9 mouse cellular contexts compared by ENCODE assay signal in genomic region chr17:25860229-25860628, GRCm38 (mm10). TPM values are rescaled to one million over a fixed set of nuclear protein-coding genes. Genes with fewer than 3 reads are reported as not detected.
A peak's percentile ranks its signal among the peaks of the same experiment; 100 is the strongest.
DNase-seq lines count a peak whose midpoint lies in the region; ATAC-seq and TF ChIP-seq lines count a peak whose summit lies in the region.
"Had no signal": no experiment of that assay in that cellular context is flagged by ENCODE, and none has a peak within 500 bp of the region (broad histone marks: within the 10 kb centered on the region; RNA-seq: fewer than 3 reads in every experiment).

No protein-coding gene starts in this region.

- H3K9me3 ChIP-seq in kidney, embryonic 15.5 days (replicated peaks) = no peaks in the 10 kb centered on the region
- no peaks in the 10 kb centered on the region for H3K9me3 ChIP-seq in embryonic facial prominence, embryonic 13.5 days
- H3K9me3 ChIP-seq in limb, embryonic 10.5 days (replicated peaks) = no peaks in the 10 kb centered on the region
- no peaks in the 10 kb centered on the region for H3K9me3 ChIP-seq in neural tube, embryonic 12.5 days

- peak overlapping the region; percentile 76 for H3K4me2 ChIP-seq in kidney, embryonic 15.5 days
- H3K4me2 ChIP-seq in embryonic facial prominence, embryonic 13.5 days = peak overlapping the region; percentile 78
- H3K4me2 ChIP-seq in neural tube, embryonic 12.5 days (replicated peaks) = peak overlapping the region; percentile 86

- peak overlapping the region; percentile 57 for H3K4me3 ChIP-seq in kidney, embryonic 15.5 days (replicated peaks)
- H3K4me3 ChIP-seq in embryonic facial prominence, embryonic 13.5 days = peak overlapping the region; percentile 71
- H3K4me3 ChIP-seq in limb, embryonic 10.5 days = peak overlapping the region; percentile 83
- 0 out of 2 replicates have a peak overlapping the region, but pooled peaks have one; percentile 58 for H3K4me3 ChIP-seq in neural tube, embryonic 12.5 days
- H3K4me3 ChIP-seq in gastrocnemius, adult 2 months = no peak overlapping the region

- no peak overlapping the region for H3K27ac ChIP-seq in kidney, embryonic 15.5 days
- H3K27ac ChIP-seq in embryonic facial prominence, embryonic 13.5 days = no peak overlapping the region
- peak overlapping the region; percentile 95; the same call in 1 of the 2 replicates for H3K27ac ChIP-seq in limb, embryonic 10.5 days
- no peak overlapping the region for H3K27ac ChIP-seq in neural tube, embryonic 12.5 days
- no peak overlapping the region for H3K27ac ChIP-seq in gastrocnemius, adult 2 months

- ATAC-seq in kidney, embryonic 15.5 days (replicated peaks; ENCODE audit: low FRiP score) = no peak
- ATAC-seq in embryonic facial prominence, embryonic 13.5 days (ENCODE audit: insufficient number of reproducible peaks, insufficient read depth, low FRiP score, low TSS enrichment, low read depth) = no peak
- no peak for ATAC-seq in neural tube, embryonic 12.5 days (ENCODE audit: low FRiP score, low read depth)

- 88% methylated on average over 6 of the region's 6 CpGs for WGBS in kidney, embryonic 15.5 days
- 92% methylated on average over 6 of the region's 6 CpGs for WGBS in embryonic facial prominence, embryonic 13.5 days
- WGBS in limb, embryonic 10.5 days = 95% methylated on average over 6 of the region's 6 CpGs
- WGBS in neural tube, embryonic 12.5 days = 95% methylated on average over 6 of the region's 6 CpGs

- no peak for DNase-seq in kidney, postnatal 10 days
- DNase-seq in limb, embryonic 10.5 days (ENCODE audit: low spot score) = no peak
- DNase-seq in urinary bladder, postnatal 4 days (ENCODE audit: low spot score in 2 of 2) = no peak
- no peak for DNase-seq in cerebellum, postnatal 25 days
- DNase-seq in gastrocnemius, adult 2 months = no peak
- DNase-seq: thymus, adult 18-20 months had no signal

- H3K9ac ChIP-seq in kidney, embryonic 15.5 days = peak overlapping the region; percentile 68
- peak overlapping the region; percentile 85 for H3K9ac ChIP-seq in embryonic facial prominence, embryonic 13.5 days
- peak overlapping the region; percentile 87 for H3K9ac ChIP-seq in neural tube, embryonic 12.5 days

- peaks cover 18% of the 10 kb centered on the region for H3K4me1 ChIP-seq in kidney, embryonic 15.5 days
- H3K4me1 ChIP-seq in embryonic facial prominence, embryonic 13.5 days = peaks cover 24% of the 10 kb centered on the region
- H3K4me1 ChIP-seq in limb, embryonic 10.5 days = peaks cover 35% of the 10 kb centered on the region
- H3K4me1 ChIP-seq in neural tube, embryonic 12.5 days = peaks cover 29% of the 10 kb centered on the region

- no peak for TF ChIP-seq CTCF in gastrocnemius, adult 2 months (IDR thresholded peaks at IDR 0.05)

- intact Hi-C loops in gastrocnemius, adult 2 months (cut with DNase I) = loop anchor here (2.0 kb wide), 1 partner anchor 15 kb away; the partner anchor contains the start of gene Rhot2

- H3K27me3 ChIP-seq in kidney, embryonic 15.5 days = no peaks in the 10 kb centered on the region
- no peaks in the 10 kb centered on the region for H3K27me3 ChIP-seq in embryonic facial prominence, embryonic 13.5 days
- no peaks in the 10 kb centered on the region for H3K27me3 ChIP-seq in limb, embryonic 10.5 days (ENCODE audit: low read depth, poor library complexity, severe bottlenecking)
- H3K27me3 ChIP-seq in neural tube, embryonic 12.5 days (replicated peaks) = no peaks in the 10 kb centered on the region

- peaks cover 22% of the 10 kb centered on the region for H3K36me3 ChIP-seq in kidney, embryonic 15.5 days
- peaks cover 7% of the 10 kb centered on the region for H3K36me3 ChIP-seq in embryonic facial prominence, embryonic 13.5 days
- peaks cover 30% of the 10 kb centered on the region for H3K36me3 ChIP-seq in limb, embryonic 10.5 days
- peaks cover 3% of the 10 kb centered on the region; the same call in 1 of the 2 replicates for H3K36me3 ChIP-seq in neural tube, embryonic 12.5 days

RNA-seq across cellular contexts. Expression of gene Wdr90, which starts 1.1 kb away (rescaled TPM):
- 31.2 and 35.6 TPM in 2 replicates for polyA plus RNA-seq in kidney, embryonic 15.5 days (2015; fragmentation: Nextera tagmentation; extraction: Ambion mirVana)
- polyA plus RNA-seq in embryonic facial prominence, embryonic 13.5 days (2015; fragmentation: Nextera tagmentation; extraction: Ambion mirVana) = 30.0 and 31.2 TPM in 2 replicates
- 45.5 and 46.2 TPM in 2 replicates for polyA plus RNA-seq in limb, embryonic 10.5 days (2016; fragmentation: Nextera tagmentation; extraction: Ambion mirVana)
- 23.6 and 24.9 TPM in 2 replicates for polyA plus RNA-seq in neural tube, embryonic 12.5 days (2016; fragmentation: Nextera tagmentation; extraction: Ambion mirVana)
- total RNA-seq in gastrocnemius, adult 2 months (2021) = 1 to 10 TPM in 1 of 2 experiments, under 1 TPM in 1; 0.66 to 1.0 TPM

RNA-seq across cellular contexts. Expression of gene Mcrip2, which starts 8.3 kb away (rescaled TPM):
- 54.9 and 55.1 TPM in 2 replicates for polyA plus RNA-seq in kidney, embryonic 15.5 days (2015; fragmentation: Nextera tagmentation; extraction: Ambion mirVana)
- 11.1 and 13.4 TPM in 2 replicates for polyA plus RNA-seq in embryonic facial prominence, embryonic 13.5 days (2015; fragmentation: Nextera tagmentation; extraction: Ambion mirVana)
- polyA plus RNA-seq in limb, embryonic 10.5 days (2016; fragmentation: Nextera tagmentation; extraction: Ambion mirVana) = 13.6 and 22.0 TPM in 2 replicates
- polyA plus RNA-seq in neural tube, embryonic 12.5 days (2016; fragmentation: Nextera tagmentation; extraction: Ambion mirVana) = 6.8 and 7.2 TPM in 2 replicates
- total RNA-seq in gastrocnemius, adult 2 months (2021) = 100 to 1,000 TPM in 1 of 2 experiments, 10 to 100 TPM in 1; 85.3 to 117 TPM

RNA-seq across cellular contexts. Expression of gene Mettl26, which starts 14.6 kb away (rescaled TPM):
- 78.7 and 81.5 TPM in 2 replicates for polyA plus RNA-seq in kidney, embryonic 15.5 days (2015; fragmentation: Nextera tagmentation; extraction: Ambion mirVana)
- polyA plus RNA-seq in embryonic facial prominence, embryonic 13.5 days (2015; fragmentation: Nextera tagmentation; extraction: Ambion mirVana) = 47.1 and 50.6 TPM in 2 replicates
- polyA plus RNA-seq in limb, embryonic 10.5 days (2016; fragmentation: Nextera tagmentation; extraction: Ambion mirVana) = 69.3 and 69.6 TPM in 2 replicates
- polyA plus RNA-seq in neural tube, embryonic 12.5 days (2016; fragmentation: Nextera tagmentation; extraction: Ambion mirVana) = 52.0 and 56.9 TPM in 2 replicates
- total RNA-seq in gastrocnemius, adult 2 months (2021) = 10 to 100 TPM; 27.7 to 33.7 TPM

RNA-seq across cellular contexts. Expression of gene Rhot2, which starts 15.6 kb away (rescaled TPM):
- 26.8 and 29.0 TPM in 2 replicates for polyA plus RNA-seq in kidney, embryonic 15.5 days (2015; fragmentation: Nextera tagmentation; extraction: Ambion mirVana)
- 26.4 and 31.4 TPM in 2 replicates for polyA plus RNA-seq in embryonic facial prominence, embryonic 13.5 days (2015; fragmentation: Nextera tagmentation; extraction: Ambion mirVana)
- polyA plus RNA-seq in limb, embryonic 10.5 days (2016; fragmentation: Nextera tagmentation; extraction: Ambion mirVana) = 30.8 and 32.6 TPM in 2 replicates
- polyA plus RNA-seq in neural tube, embryonic 12.5 days (2016; fragmentation: Nextera tagmentation; extraction: Ambion mirVana) = 18.4 and 20.1 TPM in 2 replicates
- total RNA-seq in gastrocnemius, adult 2 months (2021) = 10 to 100 TPM; 58.1 to 89.3 TPM

RNA-seq across cellular contexts. Expression of gene Gm20683, which starts 18.7 kb away (rescaled TPM):
- polyA plus RNA-seq in kidney, embryonic 15.5 days (2015; fragmentation: Nextera tagmentation; extraction: Ambion mirVana) = 1.8 and 3.0 TPM in 2 replicates
- 1.3 and 2.9 TPM in 2 replicates for polyA plus RNA-seq in embryonic facial prominence, embryonic 13.5 days (2015; fragmentation: Nextera tagmentation; extraction: Ambion mirVana)
- 1.5 and 1.9 TPM in 2 replicates for polyA plus RNA-seq in limb, embryonic 10.5 days (2016; fragmentation: Nextera tagmentation; extraction: Ambion mirVana)
- polyA plus RNA-seq in neural tube, embryonic 12.5 days (2016; fragmentation: Nextera tagmentation; extraction: Ambion mirVana) = 3.9 and 4.8 TPM in 2 replicates
- total RNA-seq in gastrocnemius, adult 2 months (2021) = 10 to 100 TPM; 13.0 to 15.9 TPM
